Mouse (Mus musculus) kidney, embryonic 14.5 days (tissue): Measurements from ENCODE around the gene Prss3. TPM values are rescaled to one million over a fixed set of nuclear protein-coding genes. Genes with fewer than 3 reads are reported as not detected.
"Not testable (repeated sequence)": the region's sequence is repeated elsewhere in the genome, so short reads cannot be mapped to it uniquely, and the experiment has no call there.

Source experiments
- ATAC-seq: fragments of 200-750 bp; cut with Nextera tagmentation; 2 replicates; pipeline ENCODE4 v1.8.0; 2017; ENCODE audit warnings: moderate number of reproducible peaks, mild to moderate bottlenecking, moderate TSS enrichment, moderate library complexity; ENCODE audit not compliant: low FRiP score, low TSS enrichment
- H3K27ac ChIP-seq: fragments of 300-500 bp; sonication (generic); 2 replicates; pipeline ENCODE4 v1.5.1; 2014; ENCODE audit warnings: low read depth, mild to moderate bottlenecking, low read length, moderate library complexity, mixed read lengths
- H3K27me3 ChIP-seq: fragments of 300-500 bp; sonication (generic); 2 replicates; pipeline ENCODE4 v1.6.1; 2014; ENCODE audit warnings: mild to moderate bottlenecking, low read length; ENCODE audit not compliant: control insufficient read depth, insufficient read depth
- H3K36me3 ChIP-seq: fragments of 300-500 bp; sonication (generic); 2 replicates; pipeline ENCODE4 v1.6.1; 2014; ENCODE audit warnings: low read length, mixed read lengths; ENCODE audit not compliant: control insufficient read depth, insufficient read depth
- H3K4me1 ChIP-seq: fragments of 300-500 bp; sonication (generic); 2 replicates; pipeline ENCODE4 v1.6.1; 2014; ENCODE audit warnings: low read length, mixed read lengths; ENCODE audit not compliant: control insufficient read depth, insufficient read depth
- H3K4me2 ChIP-seq: fragments of 300-500 bp; sonication (generic); replicated peaks from 2 replicates; pipeline ENCODE4 v1.6.1; 2014; ENCODE audit warnings: low read depth, mild to moderate bottlenecking, low read length
- H3K4me3 ChIP-seq: fragments of 300-500 bp; sonication (generic); 2 replicates; pipeline ENCODE4 v1.5.1; 2014; ENCODE audit warnings: mild to moderate bottlenecking, low read length
- H3K9ac ChIP-seq: fragments of 300-500 bp; sonication (generic); 2 replicates; pipeline ENCODE4 v1.6.1; 2014; ENCODE audit warnings: low read depth, mild to moderate bottlenecking, low read length, moderate library complexity
- H3K9me3 ChIP-seq: fragments of 300-500 bp; sonication (generic); 2 replicates; pipeline ENCODE4 v1.6.1; 2016; ENCODE audit warnings: low read length; ENCODE audit not compliant: control insufficient read depth
- WGBS: fragments of 180-500 bp; shearing (Covaris S2); extraction: QIAGEN DNeasy Blood & Tissue Kit; methylation state at CpG from one replicate; pipeline ENCODE4 v1.1.7; 2014; 5-methylcytosine and 5-hydroxymethylcytosine counted together
- polyA plus RNA-seq: library from polyadenylated mRNA; unstranded; fragments of >200 nt; fragmentation: Nextera tagmentation; extraction: Ambion mirVana; gene quantifications from 2 replicates; pipeline ENCODE4 v1.2.1, GENCODE M21; 2014

Gene Prss3
- polyA plus RNA-seq: not detected in 2 replicates

GRCm38 (mm10) chr6:41377578-41377977 lies at the start of gene Prss3:
Gene Prss3, minus strand, starts transcription at chr6:41377678.
- not testable (repeated sequence) for ATAC-seq, H3K4me1 ChIP-seq, H3K4me3 ChIP-seq, H3K4me2 ChIP-seq, H3K9ac ChIP-seq, H3K9me3 ChIP-seq, H3K36me3 ChIP-seq, H3K27me3 ChIP-seq, H3K27ac ChIP-seq

DNA sequence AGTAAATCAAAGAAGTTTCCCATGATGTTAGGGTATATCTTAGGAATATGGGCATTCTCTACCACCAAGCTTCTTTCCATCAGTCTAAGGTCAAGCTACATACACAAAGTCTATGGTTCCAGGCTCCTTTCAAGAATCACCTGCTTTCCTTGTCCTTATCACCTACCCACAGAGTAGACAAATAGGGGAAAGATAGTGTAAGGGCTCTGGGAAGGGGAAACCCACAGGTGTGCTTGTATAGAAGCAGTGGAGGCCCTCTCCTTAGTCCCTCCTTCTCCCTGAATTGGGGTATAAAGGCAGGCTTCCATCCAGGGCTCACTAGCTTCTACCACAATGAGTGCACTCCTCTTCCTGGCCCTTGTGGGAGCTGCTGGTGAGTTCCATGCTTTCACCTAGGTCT lies 14.6 kb upstream of the Prss3 start, which contains the start of gene Gm5771:
Gene Gm5771, plus strand, starts transcription at position 301 of the 400 bp plus-strand sequence.
- H3K4me2 ChIP-seq, H3K9me3 ChIP-seq, H3K27ac ChIP-seq, H3K9ac ChIP-seq, ATAC-seq, H3K36me3 ChIP-seq, H3K4me1 ChIP-seq, H3K27me3 ChIP-seq, H3K4me3 ChIP-seq: not testable (repeated sequence)

GRCm38 (mm10) chr6:41391640-41392039 lies 14.2 kb upstream of the Prss3 start:
- WGBS: 77% methylated on average over 1 of the region's 1 CpGs
- not testable (repeated sequence) for H3K27me3 ChIP-seq, H3K4me2 ChIP-seq, H3K27ac ChIP-seq, H3K36me3 ChIP-seq, ATAC-seq, H3K9ac ChIP-seq, H3K4me3 ChIP-seq, H3K9me3 ChIP-seq, H3K4me1 ChIP-seq

- no peaks in the 10 kb centered on the region for H3K4me1 ChIP-seq
- no peaks in the 10 kb centered on the region for H3K9me3 ChIP-seq
- H3K9ac ChIP-seq: no peak overlapping the region
- no peaks in the 10 kb centered on the region for H3K36me3 ChIP-seq
- no peak overlapping the region for H3K4me2 ChIP-seq
- no peaks in the 10 kb centered on the region for H3K27me3 ChIP-seq
- no peak overlapping the region for H3K27ac ChIP-seq
- 83% methylated on average over 2 of the region's 2 CpGs for WGBS
- no peak overlapping the region for H3K4me3 ChIP-seq
- no peak for ATAC-seq
Observed at GRCm38 (mm10) chr6:41386781-41387180, 9.3 kb upstream of the Prss3 start.

GRCm38 (mm10) chr6:41373772-41374171 lies 3.7 kb downstream of the Prss3 start:
- H3K4me2 ChIP-seq, H3K9ac ChIP-seq, H3K4me1 ChIP-seq, H3K36me3 ChIP-seq, H3K4me3 ChIP-seq, ATAC-seq, H3K9me3 ChIP-seq, H3K27me3 ChIP-seq, H3K27ac ChIP-seq: not testable (repeated sequence)
- WGBS: 83% methylated on average over 1 of the region's 2 CpGs

GRCm38 (mm10) chr6:41353932-41354331 lies 23.5 kb downstream of the Prss3 start, which contains the start of gene Try10:
Gene Try10, plus strand, starts transcription at chr6:41354105.
- Histone ChIP-seq H3K9ac (no peak within 1 kb of the TSS), H3K9me3 (no peaks in the 10 kb centered on the region), H3K4me2 (no peak within 1 kb of the TSS), H3K27me3 (no peaks in the 10 kb centered on the region), H3K36me3 (no peaks in the 10 kb centered on the region), H3K4me1 (no peaks in the 10 kb centered on the region), H3K27ac (no peak within 1 kb of the TSS), H3K4me3 (no peak within 1 kb of the TSS)
- 92% methylated on average over 2 of the region's 2 CpGs for WGBS
- ATAC-seq: no peak

Other genes with a start within 250 kb of the Prss3 start
- not detected in 2 replicates for gene Try4, start 75.4 kb downstream of the Prss3 start, polyA plus RNA-seq
- gene Try5, start 60.8 kb downstream of the Prss3 start, polyA plus RNA-seq: not detected in 2 replicates
- gene Try10, start 23.6 kb downstream of the Prss3 start, polyA plus RNA-seq: not detected in 2 replicates
- gene Gm5771, start 14.7 kb upstream of the Prss3 start, polyA plus RNA-seq: not detected in 2 replicates
- gene Gm10334, start 68.5 kb upstream of the Prss3 start, polyA plus RNA-seq: not detected in 2 replicates
- not detected in 2 replicates for gene Prss1, start 81.3 kb upstream of the Prss3 start, polyA plus RNA-seq
- gene Prss2, start 144.1 kb upstream of the Prss3 start, polyA plus RNA-seq: not detected in 2 replicates
- 9.2 and 11.8 TPM in 2 replicates for gene Ephb6, start 227.8 kb upstream of the Prss3 start, polyA plus RNA-seq